Mouse (Mus musculus) spleen, postnatal 14 days (tissue): Measurements from ENCODE around the gene Commd2.

Experiments
- DNase-seq, 2 experiments: peaks; one replicate each; pipeline ENCODE4 v3.0.0; 2021 to 2022; ENCODE audit warnings: low spot score in 2 of 2

Gene Commd2

DNA sequence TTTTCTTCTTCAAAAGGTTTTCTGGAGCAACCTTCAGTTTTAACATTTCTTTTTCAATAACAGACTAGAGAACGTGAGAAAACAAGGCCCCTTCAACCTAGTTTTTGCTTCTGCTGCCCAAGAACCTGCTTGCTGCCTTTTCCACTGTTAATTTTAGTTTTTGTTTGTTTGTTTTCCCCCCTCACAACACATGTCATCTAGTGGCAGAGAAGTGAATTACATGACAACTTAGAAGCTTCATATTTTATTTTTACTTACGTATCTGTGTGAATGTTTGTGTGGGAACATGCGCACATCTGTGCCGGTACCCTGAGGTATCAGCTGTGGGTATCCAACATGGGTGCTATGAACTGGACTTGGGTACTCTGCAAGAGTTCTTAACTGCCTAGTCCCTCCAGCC, 35.9 kb downstream of the Commd2 start:
- DNase-seq = no peak

DNA sequence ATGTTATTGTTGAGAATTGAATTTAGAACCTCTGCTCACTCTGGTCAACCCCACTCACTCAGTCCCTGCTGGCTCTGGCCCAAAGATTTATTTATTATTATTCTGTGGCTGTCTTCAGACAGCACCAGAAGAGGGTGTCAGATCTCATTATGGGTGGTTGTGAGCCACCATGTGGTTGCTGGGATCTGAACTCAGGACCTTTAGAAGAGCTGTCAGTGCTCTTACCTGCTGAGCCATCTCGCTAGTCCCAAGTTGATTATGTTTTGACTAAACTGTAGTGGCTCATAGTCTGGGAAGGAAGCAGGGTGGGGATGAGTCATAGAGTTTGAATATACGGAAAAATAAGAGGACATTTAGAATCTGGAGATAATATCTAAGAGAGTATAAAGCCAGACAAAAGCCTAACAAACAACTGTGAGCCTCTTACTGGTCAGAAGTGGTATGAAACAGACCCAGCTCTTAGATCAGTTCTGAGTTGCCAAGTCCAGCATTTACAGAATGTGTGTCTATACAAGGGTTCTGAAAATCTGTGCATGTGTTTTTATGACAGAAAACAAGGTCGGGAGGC, 39.0 kb downstream of the Commd2 start:
- DNase-seq = no peak

DNA sequence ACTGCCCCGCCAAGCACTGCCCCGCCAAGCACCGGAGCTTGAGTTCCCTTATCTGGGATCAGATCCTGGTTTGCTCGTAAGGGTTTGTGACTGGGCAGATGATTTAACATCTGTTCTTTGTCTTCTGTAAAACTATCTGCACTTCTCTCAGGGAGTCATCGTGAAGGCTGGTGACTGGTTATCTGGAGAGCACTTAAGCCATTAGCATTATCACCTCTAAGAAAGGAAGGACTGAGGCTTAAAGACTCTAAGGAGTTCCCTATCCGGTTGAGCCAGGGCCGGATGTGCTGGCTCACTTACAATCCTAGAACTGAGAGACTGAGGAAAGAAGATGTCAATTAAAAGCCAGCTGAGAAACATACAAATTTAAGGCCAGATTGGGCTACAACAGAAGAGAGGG, 39.7 kb downstream of the Commd2 start:
- no peak for DNase-seq

DNA sequence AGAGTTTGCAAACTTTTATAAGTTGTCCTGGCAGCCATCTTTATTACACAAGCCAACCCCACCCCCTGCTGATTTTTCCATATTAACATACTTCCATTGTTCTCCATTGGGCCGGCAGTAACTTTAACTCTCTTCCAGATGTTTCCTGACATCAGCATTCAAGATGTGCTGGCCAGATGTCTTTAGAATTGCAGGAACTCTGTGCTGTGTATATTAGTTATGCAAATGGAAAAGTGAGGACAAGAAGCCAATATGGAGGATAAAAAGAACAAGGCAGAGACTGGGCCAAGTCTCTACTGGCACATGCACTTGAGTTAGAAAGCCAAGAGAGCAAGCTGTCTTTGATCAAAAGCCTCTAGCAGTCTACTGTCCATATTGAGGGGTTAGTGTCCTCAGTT, 46.9 kb downstream of the Commd2 start:
- no peak for DNase-seq

DNA sequence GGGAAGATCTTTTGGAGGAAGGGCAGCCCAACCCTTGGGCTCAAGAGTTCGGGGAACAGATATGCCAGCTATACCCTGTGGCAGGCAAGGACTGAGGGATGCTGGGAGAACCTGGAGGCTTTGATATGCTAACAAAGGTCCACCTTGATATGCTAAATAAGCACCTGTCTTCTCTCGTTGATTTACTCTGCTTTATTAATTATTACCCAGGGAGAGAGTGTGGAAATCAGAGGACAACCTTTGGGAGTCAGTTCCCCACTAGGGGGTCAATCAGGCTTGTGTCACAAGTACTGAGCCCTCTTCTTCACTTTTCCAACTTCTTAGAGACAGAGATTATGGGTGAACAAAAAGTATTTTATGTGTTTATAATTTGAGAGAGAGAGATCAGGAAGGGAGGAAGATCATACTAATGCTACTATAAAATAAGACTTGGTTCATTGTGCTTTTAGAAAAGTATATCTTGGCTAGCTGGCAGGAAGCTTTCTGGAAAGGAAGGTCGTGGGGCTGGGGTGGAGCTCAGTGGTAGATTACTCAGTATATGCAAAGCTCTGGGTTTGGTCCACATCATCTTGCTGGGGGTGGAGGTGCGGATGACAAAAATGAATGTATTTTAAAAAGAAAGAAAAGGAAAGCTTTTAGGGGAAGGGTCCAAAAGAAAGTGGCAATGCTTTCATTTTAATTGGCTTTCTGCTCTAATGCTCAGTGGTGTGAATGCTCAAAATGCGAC, 47.5 kb downstream of the Commd2 start:
- DNase-seq = no peak

DNA sequence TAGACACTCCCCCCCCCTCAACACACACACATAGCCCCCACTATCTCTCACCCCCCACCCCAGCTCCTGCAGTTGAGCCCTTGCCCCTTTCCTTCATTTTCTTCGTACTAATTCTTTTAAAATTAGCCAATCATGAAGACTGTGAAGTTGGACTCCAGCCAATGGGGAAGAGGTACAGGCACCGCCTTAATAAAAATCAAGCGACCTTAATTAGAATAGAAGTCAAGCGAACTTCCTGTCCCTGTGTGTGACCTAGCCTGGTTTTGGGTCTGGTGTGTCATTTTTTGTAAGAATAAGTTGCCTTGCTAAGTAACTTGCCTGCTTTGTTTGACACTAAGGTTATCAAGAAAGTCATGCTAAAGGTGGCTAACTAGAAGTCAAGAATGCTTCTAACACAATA, 48.9 kb downstream of the Commd2 start:
- no peak for DNase-seq

DNA sequence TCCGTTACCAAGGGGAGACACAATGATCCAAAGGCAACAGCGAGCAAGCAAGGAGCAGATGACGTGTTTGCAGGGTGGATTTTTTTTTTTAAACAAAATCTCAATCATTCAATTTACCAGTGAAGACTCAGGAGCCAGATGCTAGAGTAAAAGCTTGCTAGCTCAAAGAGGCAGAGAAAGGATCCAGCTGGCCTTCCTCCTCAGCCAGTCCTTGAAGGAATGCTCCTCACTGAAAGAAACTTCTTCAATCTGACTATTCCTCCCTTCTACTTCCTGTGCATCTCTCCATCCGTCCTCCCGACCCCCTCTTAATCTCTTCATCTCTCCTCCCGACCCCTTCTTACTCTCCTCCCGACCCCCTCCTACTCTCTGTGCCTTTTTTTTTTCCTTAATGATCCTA, 54.9 kb downstream of the Commd2 start:
- no peak for DNase-seq

DNA sequence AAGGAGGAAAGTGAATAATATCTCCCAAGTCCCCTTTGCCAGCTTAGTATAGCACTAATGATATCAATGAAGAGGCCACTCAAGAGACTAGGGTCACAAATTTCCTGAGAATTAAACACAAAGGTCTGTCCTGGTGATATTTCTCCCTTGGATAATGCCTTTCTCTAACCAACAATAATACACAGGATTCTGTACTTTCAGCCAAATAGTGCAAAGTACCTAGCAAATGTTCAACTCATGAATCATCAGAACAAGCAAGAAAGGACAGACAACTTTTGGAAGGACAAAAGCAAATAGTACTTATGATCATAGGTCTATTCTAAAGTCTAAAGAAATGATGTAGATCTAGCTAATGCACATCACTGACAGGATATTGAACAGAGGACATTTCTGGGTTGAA, 56.0 kb downstream of the Commd2 start:
- no peak for DNase-seq
